Mouse (Mus musculus) limb, embryonic 15.5 days (tissue): ENCODE measurements around the gene Uso1. TPM values are rescaled to one million over a fixed set of nuclear protein-coding genes. Genes with fewer than 3 reads are reported as not detected.
A peak's percentile ranks its signal among the peaks of the same experiment; 100 is the strongest.

ENCODE experiments used
- ATAC-seq: fragments of 200-750 bp; cut with Nextera tagmentation; 2 replicates; pipeline ENCODE4 v1.8.0; 2017; ENCODE audit warnings: low read depth, moderate TSS enrichment; ENCODE audit not compliant: insufficient number of reproducible peaks, low FRiP score, low TSS enrichment
- H3K27ac ChIP-seq: fragments of 300-500 bp; sonication (generic); 2 replicates; pipeline ENCODE4 v1.5.1; 2015; ENCODE audit warnings: moderate library complexity, mild to moderate bottlenecking, inconsistent platforms
- H3K27me3 ChIP-seq: fragments of 300-500 bp; sonication (generic); 2 replicates; pipeline ENCODE4 v1.6.1; 2015; ENCODE audit warnings: inconsistent platforms
- H3K36me3 ChIP-seq: fragments of 300-500 bp; sonication (generic); 2 replicates; pipeline ENCODE4 v1.6.1; 2015; ENCODE audit warnings: inconsistent platforms
- H3K4me1 ChIP-seq: fragments of 300-500 bp; sonication (generic); 2 replicates; pipeline ENCODE4 v1.6.1; 2015; ENCODE audit warnings: inconsistent platforms
- H3K4me2 ChIP-seq: fragments of 300-500 bp; sonication (generic); 2 replicates; pipeline ENCODE4 v1.6.1; 2015; ENCODE audit warnings: mild to moderate bottlenecking, inconsistent platforms
- H3K4me3 ChIP-seq: fragments of 300-500 bp; sonication (generic); 2 replicates; pipeline ENCODE4 v1.5.1; 2015; ENCODE audit warnings: mild to moderate bottlenecking, inconsistent platforms
- H3K9ac ChIP-seq: fragments of 300-500 bp; sonication (generic); 2 replicates; pipeline ENCODE4 v1.6.1; 2015; ENCODE audit warnings: inconsistent platforms
- H3K9me3 ChIP-seq: fragments of 300-500 bp; sonication (generic); 2 replicates; pipeline ENCODE4 v1.6.1; 2016; ENCODE audit warnings: inconsistent platforms
- WGBS: fragments of 180-500 bp; shearing (Covaris S2); methylation state at CpG from one replicate; pipeline ENCODE4 v1.1.7; 2015; 5-methylcytosine and 5-hydroxymethylcytosine counted together
- polyA plus RNA-seq: library from polyadenylated mRNA; unstranded; fragments of >200 nt; fragmentation: Nextera tagmentation; extraction: Ambion mirVana; gene quantifications from 2 replicates; pipeline ENCODE4 v1.2.1, GENCODE M21; 2015

Uso1 gene
- polyA plus RNA-seq, 1 experiment from 2014 or later = 53.1 TPM

DNA sequence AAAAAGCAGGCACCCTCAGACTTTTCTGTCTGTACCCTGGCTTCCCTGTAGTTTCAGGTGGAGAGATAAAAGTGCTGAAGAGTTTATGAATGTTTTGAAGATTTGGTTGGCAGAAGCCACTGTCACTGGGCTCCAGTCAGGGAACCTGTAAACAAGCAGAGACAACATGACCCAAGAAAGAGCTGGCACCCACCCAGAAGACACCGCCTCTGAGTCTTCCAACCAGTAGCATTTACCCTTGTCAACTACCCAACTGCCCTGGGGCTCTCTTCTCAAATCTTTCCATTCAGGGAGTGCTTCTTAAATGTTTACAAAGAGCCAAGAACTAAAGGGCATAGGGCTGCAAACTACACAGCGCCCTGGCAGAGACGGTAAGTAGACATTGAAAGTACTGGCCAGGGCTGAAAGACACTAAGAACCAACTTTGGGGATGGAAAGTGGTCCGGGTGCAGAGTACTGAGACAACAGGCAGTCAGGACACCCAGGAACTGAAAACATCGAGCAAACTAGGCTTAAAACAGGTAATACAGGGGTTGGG is 26.9 kb upstream of the Uso1 start:
- WGBS = 90% methylated on average over 5 of the region's 5 CpGs
- no peak overlapping the region for H3K4me2 ChIP-seq

DNA sequence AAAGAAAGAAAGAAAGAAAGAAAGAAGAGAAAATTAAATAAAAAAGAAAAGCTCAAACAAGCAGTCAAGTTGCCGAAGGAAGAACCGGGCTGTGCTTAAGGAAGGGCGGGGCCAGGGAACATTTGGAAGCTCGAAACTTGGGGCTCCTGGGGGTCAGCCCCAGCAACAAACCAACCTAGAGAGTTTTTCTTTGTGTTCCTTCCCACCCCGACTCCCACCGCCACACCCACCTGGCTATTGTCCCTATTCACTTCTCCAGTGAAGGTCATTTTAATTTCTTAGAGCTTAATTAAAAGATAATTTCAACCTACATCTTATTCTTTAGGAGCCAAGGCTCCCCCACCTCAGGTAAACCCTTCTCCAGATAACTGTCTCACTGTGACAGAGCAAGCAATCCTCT is 25.6 kb upstream of the Uso1 start:
- Histone ChIP-seq H3K9ac (no peak overlapping the region), H3K27me3 (no peaks in the 10 kb centered on the region), H3K4me2 (peak overlapping the region; percentile 31), H3K4me1 (peaks cover 10% of the 10 kb centered on the region; the same call in 1 of the 2 replicates), H3K36me3 (no peaks in the 10 kb centered on the region), H3K27ac (0 out of 2 replicates have a peak overlapping the region, but pooled peaks have one; percentile 22), H3K4me3 (peak overlapping the region; percentile 19), H3K9me3 (no peaks in the 10 kb centered on the region)
- ATAC-seq = no peak
- 10% methylated on average over 6 of the region's 6 CpGs for WGBS

More for the DNA sequence above, 26.9 kb upstream of the Uso1 start:
- Histone ChIP-seq H3K27ac (no peak overlapping the region), H3K9me3 (no peaks in the 10 kb centered on the region), H3K4me1 (peaks cover 15% of the 10 kb centered on the region; the same call in 1 of the 2 replicates), H3K36me3 (no peaks in the 10 kb centered on the region), H3K9ac (no peak overlapping the region), H3K27me3 (no peaks in the 10 kb centered on the region), H3K4me3 (no peak overlapping the region)
- no peak for ATAC-seq

GRCm38 (mm10) chr5:92112585-92112984 is 25.2 kb upstream of the Uso1 start:
- peaks cover 10% of the 10 kb centered on the region; the same call in 1 of the 2 replicates for H3K4me1 ChIP-seq
- 0 out of 2 replicates have a peak overlapping the region, but pooled peaks have one; percentile 22 for H3K27ac ChIP-seq
- H3K9ac ChIP-seq = peak overlapping the region; percentile 7; the same call in 1 of the 2 replicates
- WGBS = 4% methylated on average over 10 of the region's 10 CpGs
- H3K27me3 ChIP-seq = no peaks in the 10 kb centered on the region
- no peaks in the 10 kb centered on the region for H3K36me3 ChIP-seq
- ATAC-seq = no peak
- no peaks in the 10 kb centered on the region for H3K9me3 ChIP-seq
- peak overlapping the region; percentile 31 for H3K4me2 ChIP-seq
- peak overlapping the region; percentile 19 for H3K4me3 ChIP-seq

DNA sequence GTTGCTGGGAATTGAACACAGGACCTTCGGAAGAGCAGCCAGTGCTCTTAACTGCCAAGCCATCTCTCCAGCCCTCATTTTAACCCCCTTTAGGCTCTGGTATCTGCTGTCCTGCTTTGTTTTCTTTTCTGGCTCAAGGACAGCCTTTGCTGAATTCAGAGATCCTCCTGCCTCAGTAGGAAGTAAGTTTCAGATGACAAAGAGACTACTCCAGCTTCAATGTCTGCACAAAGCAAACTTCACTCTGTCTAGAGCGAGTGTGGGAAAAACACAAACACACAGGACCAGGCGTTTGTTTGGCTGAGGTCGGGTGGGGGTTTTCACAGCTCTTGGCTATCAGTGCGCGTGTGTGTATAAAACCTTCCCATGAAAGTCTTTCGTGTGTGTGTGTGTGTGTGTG is 24.3 kb upstream of the Uso1 start:
- no peaks in the 10 kb centered on the region for H3K9me3 ChIP-seq
- 83% methylated on average over 7 of the region's 7 CpGs for WGBS
- no peak for ATAC-seq
- no peak overlapping the region for H3K4me3 ChIP-seq
- H3K36me3 ChIP-seq = no peaks in the 10 kb centered on the region
- H3K4me2 ChIP-seq = no peak overlapping the region
- no peak overlapping the region for H3K9ac ChIP-seq
- H3K4me1 ChIP-seq = peaks cover 10% of the 10 kb centered on the region; the same call in 1 of the 2 replicates
- H3K27me3 ChIP-seq = no peaks in the 10 kb centered on the region
- no peak overlapping the region for H3K27ac ChIP-seq

GRCm38 (mm10) chr5:92114223-92114622 is 23.5 kb upstream of the Uso1 start:
- Histone ChIP-seq H3K27me3 (no peaks in the 10 kb centered on the region), H3K36me3 (no peaks in the 10 kb centered on the region), H3K9me3 (no peaks in the 10 kb centered on the region), H3K9ac (no peak overlapping the region), H3K4me1 (peaks cover 10% of the 10 kb centered on the region; the same call in 1 of the 2 replicates), H3K4me2 (no peak overlapping the region), H3K4me3 (no peak overlapping the region), H3K27ac (no peak overlapping the region)
- ATAC-seq = no peak
- 88% methylated on average over 6 of the region's 6 CpGs for WGBS

DNA sequence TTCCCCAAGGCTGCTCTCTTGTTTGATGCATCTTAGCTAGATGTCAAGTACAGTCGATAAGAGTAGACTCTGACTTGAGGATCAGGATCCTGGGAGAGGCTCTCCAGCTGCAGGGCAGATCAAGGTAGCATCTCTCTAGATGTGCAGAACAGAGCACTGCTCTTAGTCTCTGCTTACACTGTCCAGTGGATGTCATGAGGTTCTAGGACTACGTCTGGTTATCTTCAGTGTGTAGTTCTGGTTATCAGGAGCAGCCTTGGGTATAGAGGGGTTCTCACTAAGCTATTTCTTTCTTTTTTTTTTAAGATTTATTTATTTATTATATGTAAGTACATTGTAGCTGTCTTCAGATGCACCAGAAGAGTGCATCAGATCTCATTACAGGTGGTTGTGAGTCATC is 22.8 kb upstream of the Uso1 start:
- Histone ChIP-seq H3K4me1 (peaks cover 10% of the 10 kb centered on the region; the same call in 1 of the 2 replicates), H3K27ac (no peak overlapping the region), H3K27me3 (no peaks in the 10 kb centered on the region), H3K9me3 (no peaks in the 10 kb centered on the region), H3K4me2 (no peak overlapping the region), H3K4me3 (no peak overlapping the region), H3K36me3 (no peaks in the 10 kb centered on the region), H3K9ac (no peak overlapping the region)
- ATAC-seq = no peak
- 86% methylated on average over 2 of the region's 2 CpGs for whole genome bisulfite sequencing

DNA sequence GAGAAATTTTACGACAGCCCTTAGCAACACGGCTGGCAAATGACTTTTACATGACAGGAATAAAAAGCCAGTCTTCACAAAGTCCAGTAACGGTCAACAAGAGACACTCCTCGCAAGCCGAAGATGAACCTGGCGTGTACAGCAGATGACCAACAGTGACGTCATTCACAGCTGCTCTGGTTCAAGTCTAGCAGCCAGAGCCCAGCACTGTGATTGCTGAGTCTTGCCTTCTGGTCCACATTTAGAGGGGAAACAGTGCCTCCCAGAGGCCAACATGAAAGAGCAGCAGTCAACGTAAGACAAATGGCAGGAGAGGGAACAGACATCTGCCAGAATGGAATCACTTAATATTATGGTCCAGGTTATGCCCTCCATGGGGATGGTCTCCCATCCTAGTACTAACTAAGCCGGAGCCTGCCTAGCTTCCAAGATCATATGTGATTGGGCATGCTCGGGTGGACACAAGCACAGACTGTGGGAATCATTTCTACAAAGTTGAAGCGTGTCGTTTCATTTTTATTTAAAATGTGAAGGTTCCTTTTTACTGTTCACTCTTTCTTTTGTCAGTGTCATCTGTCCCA is 19.8 kb upstream of the Uso1 start:
- Histone ChIP-seq H3K36me3 (no peaks in the 10 kb centered on the region), H3K4me2 (no peak overlapping the region), H3K9me3 (no peaks in the 10 kb centered on the region), H3K9ac (no peak overlapping the region), H3K4me3 (no peak overlapping the region), H3K4me1 (0 out of 2 replicates have a peak, but pooled peaks cover under 1% of the 10 kb centered on the region), H3K27ac (no peak overlapping the region), H3K27me3 (no peaks in the 10 kb centered on the region)
- 45% methylated on average over 12 of the region's 12 CpGs for WGBS
- ATAC-seq = no peak

DNA sequence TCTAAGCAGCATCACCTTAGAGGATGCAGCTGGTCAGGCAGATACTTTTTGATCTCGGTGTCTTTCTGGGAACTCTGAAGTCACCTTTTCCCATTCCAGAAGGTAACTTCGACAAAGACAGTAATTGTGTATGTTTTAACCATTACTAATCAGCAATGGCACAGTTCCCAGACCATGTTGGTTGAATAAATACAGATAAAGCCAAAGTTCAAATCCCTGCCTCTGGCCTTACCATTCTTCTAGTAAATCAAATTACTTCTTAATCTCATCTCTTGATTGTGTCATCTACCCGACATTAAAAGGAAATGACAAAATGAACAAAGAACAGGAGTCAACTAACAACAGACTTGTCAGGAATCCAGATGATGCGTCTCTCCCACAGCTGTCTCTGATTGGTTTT is 16.1 kb upstream of the Uso1 start:
- H3K9ac ChIP-seq = no peak overlapping the region
- H3K27ac ChIP-seq = no peak overlapping the region
- no peak overlapping the region for H3K4me3 ChIP-seq
- WGBS = 82% methylated on average over 4 of the region's 4 CpGs
- no peaks in the 10 kb centered on the region for H3K36me3 ChIP-seq
- ATAC-seq = no peak
- no peaks in the 10 kb centered on the region for H3K9me3 ChIP-seq
- no peaks in the 10 kb centered on the region for H3K4me1 ChIP-seq
- no peaks in the 10 kb centered on the region for H3K27me3 ChIP-seq
- no peak overlapping the region for H3K4me2 ChIP-seq

GRCm38 (mm10) chr5:92125446-92125845 is 12.3 kb upstream of the Uso1 start:
- WGBS = 92% methylated on average over 3 of the region's 3 CpGs
- Histone ChIP-seq H3K27me3 (no peaks in the 10 kb centered on the region), H3K9me3 (no peaks in the 10 kb centered on the region), H3K4me2 (no peak overlapping the region), H3K4me3 (no peak overlapping the region), H3K36me3 (no peaks in the 10 kb centered on the region), H3K9ac (no peak overlapping the region), H3K4me1 (peaks cover 13% of the 10 kb centered on the region), H3K27ac (no peak overlapping the region)
- no peak for ATAC-seq

DNA sequence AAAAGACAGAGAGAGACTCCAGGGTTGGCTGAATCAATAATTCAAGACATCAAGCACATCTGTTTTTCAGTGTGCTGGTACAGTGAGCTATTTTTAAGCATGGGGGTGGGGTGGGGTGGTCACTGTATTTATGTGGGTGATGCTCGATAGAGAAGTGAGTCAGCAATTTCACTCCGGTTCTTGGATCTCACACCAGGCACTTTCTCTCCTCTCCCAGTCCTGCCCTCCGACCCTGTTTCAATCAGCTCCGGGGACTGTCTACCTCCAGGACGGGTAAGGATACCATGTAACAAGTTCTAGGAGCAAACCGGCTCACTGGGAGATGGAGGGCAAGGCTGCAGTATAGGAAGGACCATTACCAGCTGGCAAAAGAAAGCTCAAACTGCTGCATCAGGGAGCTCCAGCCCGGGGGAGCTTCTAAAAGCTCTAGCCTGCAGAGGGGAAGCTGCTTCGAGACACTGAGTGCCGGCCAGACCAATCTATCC is 10.6 kb upstream of the Uso1 start:
- Histone ChIP-seq H3K9me3 (no peaks in the 10 kb centered on the region), H3K27ac (peak overlapping the region; percentile 54), H3K4me2 (no peak overlapping the region), H3K4me3 (no peak overlapping the region), H3K36me3 (no peaks in the 10 kb centered on the region), H3K9ac (no peak overlapping the region), H3K4me1 (peaks cover 13% of the 10 kb centered on the region), H3K27me3 (no peaks in the 10 kb centered on the region)
- no peak for ATAC-seq
- 59% methylated on average over 9 of the region's 9 CpGs for WGBS

- 78% methylated on average over 10 of the region's 10 CpGs for WGBS
- Histone ChIP-seq H3K9ac (no peak overlapping the region), H3K4me1 (peaks cover 13% of the 10 kb centered on the region), H3K4me2 (no peak overlapping the region), H3K9me3 (no peaks in the 10 kb centered on the region), H3K27ac (peak overlapping the region; percentile 54; the same call in 1 of the 2 replicates), H3K36me3 (no peaks in the 10 kb centered on the region), H3K27me3 (no peaks in the 10 kb centered on the region), H3K4me3 (no peak overlapping the region)
- no peak for ATAC-seq
These were observed 10.0 kb upstream of the Uso1 start for GRCm38 (mm10) chr5:92127751-92128150.

- no peak overlapping the region for H3K4me2 ChIP-seq
- H3K9me3 ChIP-seq = no peaks in the 10 kb centered on the region
- H3K9ac ChIP-seq = no peak overlapping the region
- 14% methylated on average over 8 of the region's 8 CpGs for WGBS
- H3K36me3 ChIP-seq = no peaks in the 10 kb centered on the region
- no peaks in the 10 kb centered on the region for H3K27me3 ChIP-seq
- no peak overlapping the region for H3K4me3 ChIP-seq
- 0 out of 2 replicates have a peak overlapping the region, but pooled peaks have one; percentile 5 for H3K27ac ChIP-seq
- no peak for ATAC-seq
- H3K4me1 ChIP-seq = peaks cover 13% of the 10 kb centered on the region
These were observed 9.2 kb upstream of the Uso1 start for GRCm38 (mm10) chr5:92128570-92128969.
